Mouse (Mus musculus) layer of hippocampus, postnatal 14 days (tissue): Measurements from ENCODE around the gene Stk32c. TPM values are rescaled to one million over a fixed set of nuclear protein-coding genes. Genes with fewer than 3 reads are reported as not detected.

Source experiments
- DNase-seq, 2 experiments: peaks; one replicate each; pipeline ENCODE4 v3.0.0; 2021 to 2022; ENCODE audit warnings: low spot score in 2 of 2, mixed read lengths in 1 of 2
- total RNA-seq, 2 experiments: library from RNA; stranded (reverse); gene quantifications; 2 replicates each; pipeline ENCODE4 v1.2.3; 2021

Stk32c gene
- total RNA-seq, 2 experiments from 2014 or later = 57.3 to 60.2 TPM

GRCm38 (mm10) chr7:139152927-139153326 lies 60.2 kb downstream of the Stk32c start:
- DNase-seq = no peak

GRCm38 (mm10) chr7:139151116-139151515 lies 62.0 kb downstream of the Stk32c start:
- peak in 1 of 2 experiments; percentile 47 for DNase-seq

GRCm38 (mm10) chr7:139149373-139149772 lies 63.7 kb downstream of the Stk32c start:
- no peak for DNase-seq

- DNase-seq = no peak
Measured at GRCm38 (mm10) chr7:139147360-139147759, 65.7 kb downstream of the Stk32c start.

GRCm38 (mm10) chr7:139145891-139146290 lies 67.2 kb downstream of the Stk32c start:
- no peak for DNase-seq

- no peak for DNase-seq
Measured at GRCm38 (mm10) chr7:139143785-139144184, 69.3 kb downstream of the Stk32c start.

GRCm38 (mm10) chr7:139139921-139140461 lies 73.1 kb downstream of the Stk32c start:
- DNase-seq = peak; percentile 24 to 45

- no peak for DNase-seq
Measured at GRCm38 (mm10) chr7:139136906-139137491, 76.1 kb downstream of the Stk32c start.

GRCm38 (mm10) chr7:139135236-139135635 lies 77.9 kb downstream of the Stk32c start:
- DNase-seq = no peak

GRCm38 (mm10) chr7:139133446-139133845 lies 79.7 kb downstream of the Stk32c start:
- peak; percentile 39 to 60 for DNase-seq

GRCm38 (mm10) chr7:139131538-139131937 lies 81.6 kb downstream of the Stk32c start:
- no peak for DNase-seq

GRCm38 (mm10) chr7:139130361-139130760 lies 82.7 kb downstream of the Stk32c start:
- DNase-seq = no peak

- DNase-seq = no peak
Measured at GRCm38 (mm10) chr7:139128994-139129393, 84.1 kb downstream of the Stk32c start.

GRCm38 (mm10) chr7:139126549-139126948 lies 86.6 kb downstream of the Stk32c start:
- peak in 1 of 2 experiments; percentile 37 for DNase-seq

- DNase-seq = no peak
Measured at GRCm38 (mm10) chr7:139125881-139126280, 87.2 kb downstream of the Stk32c start.

- DNase-seq = no peak
Measured at GRCm38 (mm10) chr7:139119775-139120153, 93.3 kb downstream of the Stk32c start.

GRCm38 (mm10) chr7:139119152-139119774 lies 93.8 kb downstream of the Stk32c start:
- DNase-seq = peak; percentile 85 to 93

GRCm38 (mm10) chr7:139107908-139108650 lies 105.0 kb downstream of the Stk32c start:
- no peak for DNase-seq

GRCm38 (mm10) chr7:139105705-139106104 lies 107.4 kb downstream of the Stk32c start:
- DNase-seq = no peak

GRCm38 (mm10) chr7:139105076-139105475 lies 108.0 kb downstream of the Stk32c start:
- no peak for DNase-seq

- peak in 1 of 2 experiments; percentile 54 for DNase-seq
Measured at GRCm38 (mm10) chr7:139103960-139104381, 109.1 kb downstream of the Stk32c start.

- DNase-seq = no peak
Measured at GRCm38 (mm10) chr7:139101826-139102225, 111.3 kb downstream of the Stk32c start.
